Mouse (Mus musculus) layer of hippocampus, adult 8-10 months (tissue): ENCODE data around the gene Arfgef3. TPM values are rescaled to one million over a fixed set of nuclear protein-coding genes. Genes with fewer than 3 reads are reported as not detected.
"Not testable (repeated sequence)": the region's sequence is repeated elsewhere in the genome, so short reads cannot be mapped to it uniquely, and the experiment has no call there.

Source experiments
- DNase-seq, 2 experiments: peaks; one replicate each; pipeline ENCODE4 v3.0.0; 2022; ENCODE audit warnings: low spot score in 2 of 2
- total RNA-seq, 4 experiments: library from RNA; stranded (reverse); gene quantifications; 2 replicates each; pipeline ENCODE4 v1.2.4; 2022

Gene Arfgef3
- total RNA-seq, 4 experiments from 2014 or later: 76.1 to 88.8 (median 81.9) TPM

GRCm38 (mm10) chr10:18681385-18681954 is 62.3 kb downstream of the Arfgef3 start:
- DNase-seq: no peak

- no peak for DNase-seq
These were observed 62.9 kb downstream of the Arfgef3 start for GRCm38 (mm10) chr10:18680661-18681384.

GRCm38 (mm10) chr10:18678836-18679235 is 64.9 kb downstream of the Arfgef3 start:
- no peak for DNase-seq

- DNase-seq: no peak
These were observed 79.0 kb downstream of the Arfgef3 start for GRCm38 (mm10) chr10:18664794-18665193.

- no peak for DNase-seq
These were observed 79.7 kb downstream of the Arfgef3 start for GRCm38 (mm10) chr10:18664016-18664415.

- no peak for DNase-seq
These were observed 82.0 kb downstream of the Arfgef3 start for GRCm38 (mm10) chr10:18661606-18662220.

- no peak for DNase-seq
These were observed 82.8 kb downstream of the Arfgef3 start for GRCm38 (mm10) chr10:18660998-18661397.

GRCm38 (mm10) chr10:18657588-18657987 is 86.2 kb downstream of the Arfgef3 start:
- DNase-seq: no peak

GRCm38 (mm10) chr10:18647069-18647468 is 96.7 kb downstream of the Arfgef3 start:
- DNase-seq: no peak

GRCm38 (mm10) chr10:18646035-18646434 is 97.7 kb downstream of the Arfgef3 start:
- no peak for DNase-seq

GRCm38 (mm10) chr10:18644346-18644745 is 99.4 kb downstream of the Arfgef3 start:
- no peak for DNase-seq

GRCm38 (mm10) chr10:18643506-18643905 is 100.2 kb downstream of the Arfgef3 start:
- DNase-seq: no peak

GRCm38 (mm10) chr10:18642854-18643253 is 100.9 kb downstream of the Arfgef3 start:
- DNase-seq: no peak

- DNase-seq: no peak
These were observed 103.2 kb downstream of the Arfgef3 start for GRCm38 (mm10) chr10:18640596-18640995.

GRCm38 (mm10) chr10:18635450-18635849 is 108.3 kb downstream of the Arfgef3 start:
- DNase-seq: no peak

GRCm38 (mm10) chr10:18634405-18634985 is 109.3 kb downstream of the Arfgef3 start:
- DNase-seq: no peak

GRCm38 (mm10) chr10:18630498-18630897 is 113.3 kb downstream of the Arfgef3 start:
- no peak for DNase-seq

- DNase-seq: peak; percentile 48 to 65
These were observed 116.2 kb downstream of the Arfgef3 start for GRCm38 (mm10) chr10:18627530-18627929.

- no peak for DNase-seq
These were observed 131.0 kb downstream of the Arfgef3 start for GRCm38 (mm10) chr10:18612796-18613195.

GRCm38 (mm10) chr10:18604827-18605535 is 138.8 kb downstream of the Arfgef3 start:
- DNase-seq: not testable (repeated sequence)

GRCm38 (mm10) chr10:18602030-18602429 is 141.7 kb downstream of the Arfgef3 start:
- peak; percentile 59 to 85 for DNase-seq

- DNase-seq: no peak
These were observed 146.1 kb downstream of the Arfgef3 start for GRCm38 (mm10) chr10:18597601-18598000.
